Mouse (Mus musculus) kidney, adult 2 months (tissue): ENCODE measurements around the gene Fshb.

Experiments
- CTCF ChIP-seq: fragments of 200-500 bp; conservative IDR thresholded peaks from 2 replicates; pipeline ENCODE4 v1.5.1; 2011; ENCODE audit warnings: low read depth, mild to moderate bottlenecking, control low read depth, low read length, moderate library complexity, mixed read lengths; ENCODE audit not compliant: insufficient read depth, insufficient read length
- POLR2A ChIP-seq: fragments of 200-500 bp; IDR thresholded peaks from one replicate; pipeline ENCODE4 v1.6.1; 2011; ENCODE audit warnings: low read depth, low read length, control low read depth

- TF ChIP-seq CTCF (no peak), POLR2A (no peak)
Observed at GRCm38 (mm10) chr2:107024694-107025093, 34.8 kb downstream of the Fshb start.
